ENCODE assay signal across 8 mouse cellular contexts in the genomic region with DNA sequence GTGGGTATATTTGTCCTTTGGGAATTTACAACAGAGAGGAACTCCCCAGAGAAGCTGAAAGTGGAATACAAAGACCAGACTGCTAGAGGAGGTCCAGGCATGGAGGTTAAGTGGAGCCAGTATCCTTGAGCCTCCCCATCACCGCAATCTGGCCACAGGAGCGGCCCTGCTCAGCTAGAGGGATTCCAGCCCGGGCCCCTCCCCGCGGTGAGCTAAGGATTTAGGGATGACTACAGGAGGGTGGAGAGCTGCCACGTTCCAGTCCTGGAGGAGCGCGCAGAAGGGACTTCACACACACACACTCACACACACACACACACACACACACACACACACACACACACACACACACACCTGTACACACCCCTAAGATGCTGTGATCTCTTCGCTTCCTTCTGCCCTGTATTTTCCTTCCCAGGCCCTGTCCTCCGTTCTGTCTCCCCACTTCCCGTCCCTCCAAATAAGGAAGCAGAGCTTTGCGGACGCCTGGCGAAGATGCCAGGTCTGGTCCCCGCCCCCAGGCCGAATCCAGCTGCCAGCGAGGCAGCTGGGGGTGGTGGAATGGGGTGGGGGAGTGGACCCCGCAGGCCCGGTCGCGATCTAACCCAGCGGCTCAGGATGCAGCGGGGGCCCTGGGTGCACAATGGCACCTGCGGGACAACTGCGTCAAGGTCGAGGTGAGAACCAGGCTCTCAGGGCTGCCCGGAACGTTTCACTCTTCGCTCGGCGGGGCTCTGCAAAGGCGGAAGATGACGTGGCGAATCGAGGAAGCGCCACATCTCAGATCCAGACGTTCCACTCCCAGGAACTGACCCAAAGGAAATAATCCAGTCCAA.
A peak's percentile ranks its signal among the peaks of the same experiment; 100 is the strongest.
DNase-seq lines count a peak whose midpoint lies in the region; ATAC-seq and TF ChIP-seq lines count a peak whose summit lies in the region.

No protein-coding gene starts in this region.

- H3K36me3 ChIP-seq in intestine, postnatal 0 days (ENCODE audit: control insufficient read depth, insufficient read depth): no peaks in the 10 kb centered on the region
- no peaks in the 10 kb centered on the region for H3K36me3 ChIP-seq in limb, embryonic 10.5 days
- no peaks in the 10 kb centered on the region for H3K36me3 ChIP-seq in midbrain, embryonic 11.5 days (ENCODE audit: control insufficient read depth, insufficient read depth, low read length)

- H3K9ac ChIP-seq in intestine, postnatal 0 days (ENCODE audit: low read depth, low read length): peak overlapping the region; percentile 74
- peak overlapping the region; percentile 67 for H3K9ac ChIP-seq in midbrain, embryonic 11.5 days (ENCODE audit: low read length)

- peaks cover 6% of the 10 kb centered on the region for H3K4me1 ChIP-seq in intestine, postnatal 0 days (replicated peaks; ENCODE audit: control insufficient read depth, insufficient read depth, low read length)
- H3K4me1 ChIP-seq in limb, embryonic 10.5 days: peaks cover 44% of the 10 kb centered on the region
- H3K4me1 ChIP-seq in midbrain, embryonic 11.5 days (ENCODE audit: control insufficient read depth, insufficient read depth, low read length): 0 out of 2 replicates have a peak, but pooled peaks cover 2% of the 10 kb centered on the region

- no peaks in the 10 kb centered on the region for H3K27me3 ChIP-seq in intestine, postnatal 0 days (replicated peaks; ENCODE audit: control insufficient read depth, insufficient read depth, low read length)
- H3K27me3 ChIP-seq in limb, embryonic 10.5 days (ENCODE audit: low read depth, poor library complexity, severe bottlenecking): peaks cover 12% of the 10 kb centered on the region
- H3K27me3 ChIP-seq in midbrain, embryonic 11.5 days (ENCODE audit: control insufficient read depth, insufficient read depth, low read length): no peaks in the 10 kb centered on the region

- TF ChIP-seq CTCF in intestine, postnatal 0 days (IDR thresholded peaks at IDR 0.05; ENCODE audit: low read depth): no peak

- peak overlapping the region; percentile 70 for H3K4me3 ChIP-seq in intestine, postnatal 0 days (ENCODE audit: low read depth, low read length)
- peak overlapping the region; percentile 71 for H3K4me3 ChIP-seq in limb, embryonic 10.5 days
- peak overlapping the region; percentile 42 for H3K4me3 ChIP-seq in midbrain, embryonic 11.5 days (ENCODE audit: low read depth, low read length)

- peak; percentile 83 for ATAC-seq in granulocyte monocyte progenitor cell, adult 5-6 weeks (replicated peaks; ENCODE audit: poor library complexity, severe bottlenecking)
- peak; percentile 80 for ATAC-seq in intestine, postnatal 0 days
- ATAC-seq in midbrain, embryonic 11.5 days (ENCODE audit: low FRiP score): peak; percentile 76

- DNase-seq in adrenal gland, adult 2 months: peak; percentile 91
- DNase-seq in embryo, embryonic 9.5 days (ENCODE audit: extremely low spot score): peak; percentile 80
- DNase-seq in limb, embryonic 10.5 days (ENCODE audit: low spot score): peak; percentile 76
- DNase-seq in midbrain, embryonic 11.5 days (ENCODE audit: low spot score, missing footprints): peak; percentile 96
- peak; percentile 65 for DNase-seq in right cerebral cortex, postnatal 4 days
- DNase-seq in yolk sac, embryonic 10.5 days (ENCODE audit: low spot score): peak; percentile 88

- no peaks in the 10 kb centered on the region for H3K9me3 ChIP-seq in intestine, postnatal 0 days (ENCODE audit: control insufficient read depth)
- H3K9me3 ChIP-seq in limb, embryonic 10.5 days (replicated peaks): no peaks in the 10 kb centered on the region
- H3K9me3 ChIP-seq in midbrain, embryonic 11.5 days (ENCODE audit: control insufficient read depth, low read length): no peaks in the 10 kb centered on the region

- H3K27ac ChIP-seq in intestine, postnatal 0 days (ENCODE audit: low read depth, low read length): peak overlapping the region; percentile 99
- H3K27ac ChIP-seq in limb, embryonic 10.5 days: peak overlapping the region; percentile 90
- no peak overlapping the region for H3K27ac ChIP-seq in midbrain, embryonic 11.5 days (ENCODE audit: low read depth, low read length)

- under 1% methylated on average over 37 of the region's 37 CpGs for WGBS in intestine, postnatal 0 days
- WGBS in limb, embryonic 10.5 days: under 1% methylated on average over 37 of the region's 37 CpGs
- under 1% methylated on average over 37 of the region's 37 CpGs for WGBS in midbrain, embryonic 11.5 days

- peak overlapping the region; percentile 88 for H3K4me2 ChIP-seq in intestine, postnatal 0 days (replicated peaks; ENCODE audit: low read depth)
- H3K4me2 ChIP-seq in midbrain, embryonic 11.5 days: peak overlapping the region; percentile 80
